Mouse (Mus musculus) neural tube, embryonic 11.5 days (tissue): ENCODE data around the gene Caln1. TPM values are rescaled to one million over a fixed set of nuclear protein-coding genes. Genes with fewer than 3 reads are reported as not detected.

Experiments used
- ATAC-seq: fragments of 200-750 bp; cut with Nextera tagmentation; 2 replicates; pipeline ENCODE4 v1.8.0; 2017; ENCODE audit warnings: moderate number of reproducible peaks, mild to moderate bottlenecking, moderate TSS enrichment, moderate library complexity; ENCODE audit not compliant: insufficient read depth, low FRiP score, low TSS enrichment
- DNase-seq: peaks from one replicate; pipeline ENCODE4 v3.0.0-alpha.2; 2015; ENCODE audit warnings: low spot score
- H3K27ac ChIP-seq: fragments of 300-500 bp; sonication (generic); 2 replicates; pipeline ENCODE4 v1.5.1; 2014; ENCODE audit warnings: low read depth, mild to moderate bottlenecking, low read length
- H3K27me3 ChIP-seq: fragments of 300-500 bp; sonication (generic); 2 replicates; pipeline ENCODE4 v1.6.1; 2014; ENCODE audit warnings: mild to moderate bottlenecking, low read length, mixed read lengths; ENCODE audit not compliant: control insufficient read depth, insufficient read depth
- H3K36me3 ChIP-seq: fragments of 300-500 bp; sonication (generic); 2 replicates; pipeline ENCODE4 v1.6.1; 2014; ENCODE audit warnings: mild to moderate bottlenecking, low read length, moderate library complexity, mixed read lengths; ENCODE audit not compliant: control insufficient read depth, insufficient read depth
- H3K4me1 ChIP-seq: fragments of 300-500 bp; sonication (generic); 2 replicates; pipeline ENCODE4 v1.6.1; 2014; ENCODE audit warnings: low read length, mixed read lengths; ENCODE audit not compliant: control insufficient read depth, insufficient read depth
- H3K4me2 ChIP-seq: fragments of 300-500 bp; sonication (generic); 2 replicates; pipeline ENCODE4 v1.6.1; 2014; ENCODE audit warnings: low read depth, mild to moderate bottlenecking, moderate library complexity
- H3K4me3 ChIP-seq: fragments of 300-500 bp; sonication (generic); 2 replicates; pipeline ENCODE4 v1.5.1; 2014; ENCODE audit warnings: low read depth, low read length
- H3K9ac ChIP-seq: fragments of 300-500 bp; sonication (generic); 2 replicates; pipeline ENCODE4 v1.6.1; 2014; ENCODE audit warnings: mild to moderate bottlenecking, low read length
- H3K9me3 ChIP-seq: fragments of 300-500 bp; sonication (generic); 2 replicates; pipeline ENCODE4 v1.6.1; 2016; ENCODE audit warnings: low read length; ENCODE audit not compliant: control insufficient read depth
- WGBS: fragments of 180-500 bp; shearing (Covaris S2); extraction: QIAGEN DNeasy Blood & Tissue Kit; methylation state at CpG from one replicate; pipeline ENCODE4 v1.1.7; 2014; 5-methylcytosine and 5-hydroxymethylcytosine counted together
- polyA plus RNA-seq: library from polyadenylated mRNA; unstranded; fragments of >200 nt; fragmentation: Nextera tagmentation; extraction: Ambion mirVana; gene quantifications from 2 replicates; pipeline ENCODE4 v1.2.1, GENCODE M21; 2014

The Caln1 gene
- polyA plus RNA-seq, 1 experiment from 2014 or later: 0.41 TPM

GRCm38 (mm10) chr5:130825797-130826196 is 456.5 kb downstream of the Caln1 start:
- Histone ChIP-seq H3K4me3 (no peak overlapping the region), H3K4me2 (no peak overlapping the region), H3K4me1 (no peaks in the 10 kb centered on the region), H3K9ac (no peak overlapping the region), H3K9me3 (no peaks in the 10 kb centered on the region), H3K36me3 (no peaks in the 10 kb centered on the region), H3K27me3 (no peaks in the 10 kb centered on the region), H3K27ac (no peak overlapping the region)
- ATAC-seq (no peak), DNase-seq (no peak)
- 76% methylated on average over 2 of the region's 2 CpGs for WGBS

- no peaks in the 10 kb centered on the region for H3K36me3 ChIP-seq
- DNase-seq (no peak), ATAC-seq (no peak)
- H3K4me2 ChIP-seq: no peak overlapping the region
- 91% methylated on average over 6 of the region's 6 CpGs for WGBS
- H3K4me3 ChIP-seq: no peak overlapping the region
- H3K9me3 ChIP-seq: no peaks in the 10 kb centered on the region
- H3K27me3 ChIP-seq: no peaks in the 10 kb centered on the region
- H3K4me1 ChIP-seq: no peaks in the 10 kb centered on the region
- H3K27ac ChIP-seq: no peak overlapping the region
- H3K9ac ChIP-seq: no peak overlapping the region
Observed at GRCm38 (mm10) chr5:130848562-130848961, 479.3 kb downstream of the Caln1 start.

GRCm38 (mm10) chr5:130849610-130850009 is 480.4 kb downstream of the Caln1 start:
- ATAC-seq (no peak), DNase-seq (no peak)
- Histone ChIP-seq H3K9ac (no peak overlapping the region), H3K36me3 (no peaks in the 10 kb centered on the region), H3K27me3 (no peaks in the 10 kb centered on the region), H3K4me2 (no peak overlapping the region), H3K4me3 (no peak overlapping the region), H3K27ac (no peak overlapping the region), H3K4me1 (no peaks in the 10 kb centered on the region), H3K9me3 (no peaks in the 10 kb centered on the region)
- WGBS: 78% methylated on average over 4 of the region's 4 CpGs

- H3K27me3 ChIP-seq: no peaks in the 10 kb centered on the region
- ATAC-seq (no peak), DNase-seq (no peak)
- no peaks in the 10 kb centered on the region for H3K9me3 ChIP-seq
- WGBS: 5% methylated on average over 10 of the region's 11 CpGs
- peak overlapping the region; percentile 17 for H3K4me2 ChIP-seq
- H3K4me3 ChIP-seq: no peak overlapping the region
- no peaks in the 10 kb centered on the region for H3K4me1 ChIP-seq
- H3K27ac ChIP-seq: no peak overlapping the region
- H3K9ac ChIP-seq: no peak overlapping the region
- H3K36me3 ChIP-seq: no peaks in the 10 kb centered on the region
Observed at GRCm38 (mm10) chr5:130852182-130852581, 482.9 kb downstream of the Caln1 start.

- H3K27me3 ChIP-seq: no peaks in the 10 kb centered on the region
- H3K36me3 ChIP-seq: no peaks in the 10 kb centered on the region
- H3K4me1 ChIP-seq: no peaks in the 10 kb centered on the region
- no peak overlapping the region for H3K9ac ChIP-seq
- whole genome bisulfite sequencing: 1% methylated on average over 10 of the region's 10 CpGs
- no peaks in the 10 kb centered on the region for H3K9me3 ChIP-seq
- ATAC-seq (no peak), DNase-seq (peak; percentile 91)
- H3K4me3 ChIP-seq: no peak overlapping the region
- H3K4me2 ChIP-seq: no peak overlapping the region
- no peak overlapping the region for H3K27ac ChIP-seq
Observed at GRCm38 (mm10) chr5:130853371-130853770, 484.1 kb downstream of the Caln1 start.

- Histone ChIP-seq H3K4me3 (no peak overlapping the region), H3K4me2 (no peak overlapping the region), H3K27ac (no peak overlapping the region), H3K27me3 (no peaks in the 10 kb centered on the region), H3K9me3 (no peaks in the 10 kb centered on the region), H3K9ac (no peak overlapping the region), H3K4me1 (no peaks in the 10 kb centered on the region), H3K36me3 (no peaks in the 10 kb centered on the region)
- WGBS: 88% methylated on average over 7 of the region's 7 CpGs
- DNase-seq: no peak
- no peak for ATAC-seq
Observed at GRCm38 (mm10) chr5:130854430-130854829, 485.2 kb downstream of the Caln1 start.

GRCm38 (mm10) chr5:130858148-130858547 is 488.9 kb downstream of the Caln1 start:
- Histone ChIP-seq H3K27me3 (no peaks in the 10 kb centered on the region), H3K9ac (no peak overlapping the region), H3K36me3 (no peaks in the 10 kb centered on the region), H3K27ac (no peak overlapping the region), H3K4me2 (no peak overlapping the region), H3K9me3 (no peaks in the 10 kb centered on the region), H3K4me3 (no peak overlapping the region), H3K4me1 (no peaks in the 10 kb centered on the region)
- 29% methylated on average over 8 of the region's 8 CpGs for WGBS
- no peak for ATAC-seq
- DNase-seq: peak; percentile 48

GRCm38 (mm10) chr5:130858706-130859105 is 489.5 kb downstream of the Caln1 start:
- ATAC-seq (no peak), DNase-seq (no peak)
- Histone ChIP-seq H3K27me3 (no peaks in the 10 kb centered on the region), H3K4me1 (no peaks in the 10 kb centered on the region), H3K4me3 (no peak overlapping the region), H3K9ac (no peak overlapping the region), H3K27ac (no peak overlapping the region), H3K4me2 (no peak overlapping the region), H3K9me3 (no peaks in the 10 kb centered on the region), H3K36me3 (no peaks in the 10 kb centered on the region)
- 79% methylated on average over 3 of the region's 3 CpGs for WGBS

- Histone ChIP-seq H3K36me3 (no peaks in the 10 kb centered on the region), H3K27ac (no peak overlapping the region)
- WGBS: 59% methylated on average over 5 of the region's 6 CpGs
Observed at GRCm38 (mm10) chr5:130859736-130860135, 490.5 kb downstream of the Caln1 start.

More at GRCm38 (mm10) chr5:130859736-130860135, 490.5 kb downstream of the Caln1 start:
- H3K9ac ChIP-seq: no peak overlapping the region
- H3K4me3 ChIP-seq: no peak overlapping the region
- no peaks in the 10 kb centered on the region for H3K27me3 ChIP-seq
- DNase-seq: no peak
- no peaks in the 10 kb centered on the region for H3K4me1 ChIP-seq
- H3K4me2 ChIP-seq: no peak overlapping the region
- no peaks in the 10 kb centered on the region for H3K9me3 ChIP-seq
- no peak for ATAC-seq
